Mouse (Mus musculus) lung, embryonic 14.5 days (tissue): ENCODE data around the gene Rdh19. TPM values are rescaled to one million over a fixed set of nuclear protein-coding genes. Genes with fewer than 3 reads are reported as not detected.

Experiments used
- ATAC-seq: fragments of 200-750 bp; cut with Nextera tagmentation; 2 replicates; pipeline ENCODE4 v1.8.0; 2017; ENCODE audit warnings: mild to moderate bottlenecking, moderate TSS enrichment, moderate library complexity; ENCODE audit not compliant: insufficient read depth
- DNase-seq: peaks from one replicate; pipeline ENCODE4 v3.0.0-alpha.2; 2015
- H3K27ac ChIP-seq: fragments of 300-500 bp; sonication (generic); 2 replicates; pipeline ENCODE4 v1.5.1; 2014; ENCODE audit warnings: low read depth, mild to moderate bottlenecking, moderate library complexity
- H3K27me3 ChIP-seq: fragments of 300-500 bp; sonication (generic); 2 replicates; pipeline ENCODE4 v1.6.1; 2014; ENCODE audit warnings: low read length, control low read depth; ENCODE audit not compliant: insufficient read depth
- H3K36me3 ChIP-seq: fragments of 300-500 bp; sonication (generic); 2 replicates; pipeline ENCODE4 v1.6.1; 2014; ENCODE audit warnings: control low read depth; ENCODE audit not compliant: insufficient read depth
- H3K4me1 ChIP-seq: fragments of 300-500 bp; sonication (generic); 2 replicates; pipeline ENCODE4 v1.6.1; 2014; ENCODE audit warnings: antibody characterized with exemption, control low read depth; ENCODE audit not compliant: insufficient read depth
- H3K4me2 ChIP-seq: fragments of 300-500 bp; sonication (generic); 2 replicates; pipeline ENCODE4 v1.6.1; 2014; ENCODE audit warnings: mild to moderate bottlenecking
- H3K4me3 ChIP-seq: fragments of 300-500 bp; sonication (generic); 2 replicates; pipeline ENCODE4 v1.5.1; 2014; ENCODE audit warnings: low read depth, low read length
- H3K9ac ChIP-seq: fragments of 300-500 bp; sonication (generic); 2 replicates; pipeline ENCODE4 v1.6.1; 2014
- H3K9me3 ChIP-seq: fragments of 300-500 bp; sonication (generic); 2 replicates; pipeline ENCODE4 v1.6.1; 2016; ENCODE audit warnings: low read depth, low read length, control low read depth
- CTCF ChIP-seq: IDR thresholded peaks from 2 replicates; pipeline ENCODE4 v1.5.1; 2016; ENCODE audit warnings: antibody characterized with exemption, low read depth
- WGBS: fragments of 180-500 bp; shearing (Covaris S2); extraction: QIAGEN DNeasy Blood & Tissue Kit; methylation state at CpG from one replicate; pipeline ENCODE4 v1.1.7; 2014; 5-methylcytosine and 5-hydroxymethylcytosine counted together
- polyA plus RNA-seq: library from polyadenylated mRNA; unstranded; fragments of >200 nt; fragmentation: Nextera tagmentation; extraction: Ambion mirVana; gene quantifications from 2 replicates; pipeline ENCODE4 v1.2.1, GENCODE M21; 2014

Gene Rdh19
- polyA plus RNA-seq, 1 experiment from 2014 or later = not detected

DNA sequence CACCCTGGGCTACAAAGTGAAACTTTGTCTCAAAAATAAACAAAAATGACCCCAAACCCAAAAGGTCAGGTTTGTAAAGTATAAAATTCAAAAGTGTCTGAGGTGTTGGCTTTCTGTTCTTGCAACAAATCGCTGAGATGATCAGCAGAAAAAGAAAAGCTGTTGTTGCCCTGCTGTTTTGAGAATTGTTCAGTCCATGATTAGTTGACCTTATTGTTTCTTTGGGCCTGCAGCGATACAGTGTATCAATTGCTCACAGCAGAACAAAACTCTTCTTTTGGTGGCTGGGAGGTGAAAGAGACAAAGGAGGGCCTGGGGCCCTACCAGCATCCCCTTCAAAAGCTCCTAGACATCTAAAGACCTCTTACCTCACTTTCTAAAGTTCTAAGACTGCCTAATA lies 56.4 kb downstream of the Rdh19 start:
- Histone ChIP-seq H3K4me3 (no peak overlapping the region), H3K9me3 (no peaks in the 10 kb centered on the region), H3K27me3 (no peaks in the 10 kb centered on the region), H3K27ac (no peak overlapping the region), H3K4me1 (peaks cover 4% of the 10 kb centered on the region; the same call in 1 of the 2 replicates), H3K36me3 (no peaks in the 10 kb centered on the region), H3K9ac (no peak overlapping the region), H3K4me2 (no peak overlapping the region)
- 67% methylated on average over 2 of the region's 2 CpGs for WGBS
- no peak for TF ChIP-seq CTCF
- ATAC-seq = no peak
- no peak for DNase-seq

DNA sequence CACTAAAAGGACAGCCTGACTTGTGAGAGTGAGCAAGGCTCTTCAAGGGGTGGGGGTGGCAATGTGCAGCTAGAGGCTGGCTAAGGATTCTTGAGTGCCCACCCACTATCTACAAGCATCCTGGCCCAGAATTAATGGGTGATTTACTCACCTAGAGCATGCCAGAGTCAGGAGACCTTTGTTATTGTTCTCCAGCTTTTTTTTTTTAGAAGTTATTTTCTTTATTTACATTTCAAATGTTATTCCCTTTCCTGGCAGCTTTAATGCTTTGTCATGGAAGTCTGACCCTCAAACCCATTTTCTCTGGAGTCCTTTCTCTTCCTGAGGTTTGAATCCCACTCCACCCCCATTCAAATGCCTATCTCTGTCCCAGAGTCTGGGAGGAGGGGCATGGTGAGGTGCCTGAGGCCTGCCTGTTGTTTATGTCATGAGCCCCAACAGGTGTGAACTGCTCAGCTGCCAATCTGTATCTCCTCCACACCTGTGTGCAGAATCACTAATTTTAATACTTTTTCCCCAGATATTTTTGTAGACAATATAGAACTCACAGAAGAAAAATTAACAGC lies 57.7 kb downstream of the Rdh19 start:
- no peak for DNase-seq
- no peak for TF ChIP-seq CTCF
- Histone ChIP-seq H3K9me3 (no peaks in the 10 kb centered on the region), H3K4me2 (no peak overlapping the region), H3K9ac (no peak overlapping the region), H3K27ac (no peak overlapping the region), H3K36me3 (no peaks in the 10 kb centered on the region), H3K27me3 (no peaks in the 10 kb centered on the region), H3K4me3 (no peak overlapping the region), H3K4me1 (peaks cover 4% of the 10 kb centered on the region; the same call in 1 of the 2 replicates)
- ATAC-seq = no peak

Other genes starting within 250 kb of the Rdh19 start
- 68.7 and 73.0 TPM in 2 replicates for gene Lrp1, start 228.8 kb upstream of the Rdh19 start, polyA plus RNA-seq
- gene Stat6, start 206.9 kb upstream of the Rdh19 start, polyA plus RNA-seq = 27.8 and 28.1 TPM in 2 replicates
- gene Nemp1, start 183.0 kb upstream of the Rdh19 start, polyA plus RNA-seq = 11.2 and 13.2 TPM in 2 replicates
- gene Nab2, start 181.4 kb upstream of the Rdh19 start, polyA plus RNA-seq = 11.6 and 13.5 TPM in 2 replicates
- gene Myo1a, start 144.8 kb upstream of the Rdh19 start, polyA plus RNA-seq = 0.23 and 0.28 TPM in 2 replicates
- gene Tac2, start 125.5 kb upstream of the Rdh19 start, polyA plus RNA-seq = not detected in 2 replicates
- gene Zbtb39, start 110.4 kb upstream of the Rdh19 start, polyA plus RNA-seq = 4.2 and 4.4 TPM in 2 replicates
- gene Gpr182, start 98.2 kb upstream of the Rdh19 start, polyA plus RNA-seq = 2.6 and 3.2 TPM in 2 replicates
- 0.04 TPM in 1 of 2 replicates, not detected in the other for gene Rdh1, start 90.2 kb upstream of the Rdh19 start, polyA plus RNA-seq
- not detected in 2 replicates for gene Rdh16f1, start 90.1 kb upstream of the Rdh19 start, polyA plus RNA-seq
- gene Rdh9, start 73.5 kb upstream of the Rdh19 start, polyA plus RNA-seq = 0.34 TPM in 1 of 2 replicates, not detected in the other
- gene Rdh16, start 48.8 kb upstream of the Rdh19 start, polyA plus RNA-seq = not detected in 2 replicates
- gene Rdh16f2, start 16.5 kb downstream of the Rdh19 start, polyA plus RNA-seq = not detected in 2 replicates
- gene Rdh7, start 38.9 kb downstream of the Rdh19 start, polyA plus RNA-seq = not detected in 2 replicates
- gene Sdr9c7, start 48.6 kb downstream of the Rdh19 start, polyA plus RNA-seq = not detected in 2 replicates
- gene Hsd17b6, start 157.7 kb downstream of the Rdh19 start, polyA plus RNA-seq = not detected in 2 replicates
- gene Prim1, start 165.2 kb downstream of the Rdh19 start, polyA plus RNA-seq = 95.7 and 101 TPM in 2 replicates
- gene Naca, start 185.6 kb downstream of the Rdh19 start, polyA plus RNA-seq = 921 and 936 TPM in 2 replicates
- gene Ptges3, start 209.0 kb downstream of the Rdh19 start, polyA plus RNA-seq = 548 and 570 TPM in 2 replicates
- gene Atp5b, start 233.3 kb downstream of the Rdh19 start, polyA plus RNA-seq = 2,183 and 2,273 TPM in 2 replicates
- 23.9 and 26.2 TPM in 2 replicates for gene Baz2a, start 241.6 kb downstream of the Rdh19 start, polyA plus RNA-seq